Mouse (Mus musculus) thymus, adult 18-20 months (tissue): ENCODE measurements around the gene Gm20458.

ENCODE experiments used
- DNase-seq, 2 experiments: peaks; one replicate each; pipeline ENCODE4 v3.0.0; 2022; ENCODE audit warnings: mixed read lengths in 2 of 2

Gene Gm20458

DNA sequence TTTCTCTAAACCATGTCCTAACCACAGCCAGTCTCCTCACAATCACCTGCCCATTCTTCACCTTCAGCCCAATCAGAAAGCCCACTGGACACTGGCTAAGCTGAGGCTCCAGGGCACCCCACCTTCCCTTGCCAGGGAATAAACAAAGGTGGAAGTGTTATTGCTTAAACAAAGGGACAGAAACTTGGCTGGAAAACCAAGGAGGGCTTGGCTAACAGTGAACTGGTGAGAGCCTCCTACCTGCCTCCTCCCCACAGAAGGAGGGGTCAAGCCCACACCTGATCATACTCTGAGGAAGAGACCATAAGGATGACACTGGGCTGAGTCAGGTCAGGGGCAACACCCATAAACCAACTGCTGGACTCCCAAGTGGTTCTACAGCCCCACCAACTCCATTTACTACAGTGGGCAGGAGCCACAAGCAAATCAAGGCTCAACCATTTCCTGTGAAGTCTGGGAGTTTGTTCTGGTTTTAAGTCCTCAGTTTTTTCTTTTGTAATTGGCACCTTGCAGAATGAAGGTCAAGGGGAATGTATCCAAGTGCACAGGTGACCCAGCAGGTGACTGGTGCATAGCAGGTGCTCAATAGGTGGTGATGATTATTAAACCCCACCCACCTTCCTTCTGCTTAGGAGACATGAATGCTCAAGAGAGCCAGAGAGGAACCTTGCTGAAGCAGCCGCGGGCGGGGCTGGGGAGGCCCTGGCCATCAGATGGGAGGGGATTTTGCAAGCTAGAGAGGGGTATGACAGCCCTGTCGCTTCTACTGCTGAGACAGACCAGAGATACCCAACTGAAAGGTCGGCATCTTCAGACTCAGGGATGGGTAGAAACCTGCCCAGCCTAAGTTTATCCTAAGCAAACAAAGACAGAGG lies 25.3 kb upstream of the Gm20458 start:
- no peak for DNase-seq

GRCm38 (mm10) chr2:164436215-164436913 lies 24.4 kb upstream of the Gm20458 start:
- DNase-seq: no peak

DNA sequence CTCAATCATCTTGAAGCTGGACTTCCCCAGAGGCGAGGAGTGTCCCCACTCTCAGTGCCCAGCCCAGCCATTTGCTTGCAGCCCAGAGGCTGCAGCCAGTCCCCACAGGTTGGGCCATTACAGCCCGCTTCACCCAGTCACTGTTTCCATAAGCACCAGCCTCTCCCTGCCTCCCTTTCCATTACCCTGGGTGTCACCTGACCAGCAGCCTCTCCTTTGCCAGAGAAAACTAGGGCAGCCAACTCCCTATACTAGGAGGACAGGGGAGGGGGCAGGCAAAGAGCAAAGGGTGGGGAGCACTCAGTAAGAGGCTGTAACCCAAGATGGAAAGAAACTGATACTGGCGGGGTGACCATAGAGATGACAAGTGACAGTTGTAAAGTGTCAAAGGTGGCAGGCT lies 23.8 kb upstream of the Gm20458 start:
- no peak for DNase-seq

- no peak for DNase-seq
These were observed 23.1 kb upstream of the Gm20458 start for GRCm38 (mm10) chr2:164437710-164438109.

DNA sequence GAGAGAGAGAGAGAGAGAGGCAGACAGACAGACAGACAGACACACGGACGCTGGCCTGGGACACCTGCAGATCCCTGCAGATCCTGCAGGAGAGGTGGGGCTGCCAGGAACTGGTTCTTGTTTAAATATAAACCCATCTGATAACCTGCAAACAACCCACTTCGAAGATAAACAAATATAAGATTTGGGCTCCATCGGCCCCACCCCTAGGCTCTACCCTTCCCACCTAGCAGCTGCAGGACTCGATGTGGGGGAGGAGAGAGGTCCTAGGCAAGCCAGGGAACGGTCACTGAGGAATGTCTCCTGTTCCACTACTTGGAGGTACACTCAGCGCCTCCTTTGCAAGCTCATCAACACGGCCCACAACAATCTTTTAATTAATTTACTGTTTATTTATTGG lies 22.5 kb upstream of the Gm20458 start:
- DNase-seq: no peak

DNA sequence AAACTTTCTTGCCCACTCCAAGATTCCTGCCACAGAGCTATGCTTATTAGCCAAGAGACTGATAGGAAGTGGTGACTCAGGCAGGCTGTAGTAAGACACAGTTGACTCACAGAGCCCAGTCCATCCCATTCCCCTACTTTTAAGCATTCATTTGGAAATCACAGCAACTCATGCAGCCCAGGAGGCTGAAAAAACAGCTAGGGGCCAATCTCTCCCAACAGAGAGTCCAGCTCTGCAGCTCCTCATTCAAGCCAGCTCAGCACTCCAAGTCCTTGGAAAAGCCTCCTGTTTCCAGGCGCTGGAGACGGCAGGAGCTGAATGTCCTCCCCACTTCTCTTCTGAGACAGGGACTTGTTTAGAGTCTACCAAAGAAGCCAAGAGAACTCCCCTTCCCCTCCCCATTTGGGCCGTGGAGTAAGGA lies 21.8 kb upstream of the Gm20458 start:
- no peak for DNase-seq

DNA sequence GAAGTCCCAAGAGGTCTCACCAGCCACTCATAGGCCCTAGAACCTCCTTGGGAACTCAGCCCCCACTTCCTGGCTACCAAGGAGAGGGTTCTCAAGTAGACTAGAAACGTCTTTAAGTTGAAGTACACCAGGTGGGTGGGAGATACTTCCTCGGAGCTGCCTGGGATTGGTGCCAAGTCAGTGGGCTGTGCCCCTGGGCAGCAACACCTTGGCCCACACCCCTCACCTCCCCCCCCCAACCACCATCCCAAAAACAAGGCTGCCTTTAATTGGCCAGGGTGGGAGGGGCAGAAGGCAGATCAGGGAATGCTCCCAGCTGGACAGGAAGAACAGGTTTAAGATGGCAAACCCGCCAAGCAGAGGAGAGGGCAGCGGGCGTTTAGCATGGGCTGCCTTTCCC lies 20.5 kb upstream of the Gm20458 start:
- no peak for DNase-seq

GRCm38 (mm10) chr2:164441155-164441554 lies 19.6 kb upstream of the Gm20458 start:
- peak; percentile 55 to 72 for DNase-seq

- DNase-seq: no peak
These were observed 19.0 kb upstream of the Gm20458 start for GRCm38 (mm10) chr2:164441731-164442130.

- no peak for DNase-seq
These were observed 18.3 kb upstream of the Gm20458 start for GRCm38 (mm10) chr2:164442315-164443050.

GRCm38 (mm10) chr2:164443051-164443437 lies 17.7 kb upstream of the Gm20458 start:
- DNase-seq: peak; percentile 57 to 62

- DNase-seq: no peak
These were observed 17.2 kb upstream of the Gm20458 start, which contains the start of gene Sdc4 for GRCm38 (mm10) chr2:164443460-164444000. Gene Sdc4, minus strand, starts transcription at chr2:164443887.

- DNase-seq: no peak
These were observed 16.1 kb upstream of the Gm20458 start for GRCm38 (mm10) chr2:164444701-164445100.

DNA sequence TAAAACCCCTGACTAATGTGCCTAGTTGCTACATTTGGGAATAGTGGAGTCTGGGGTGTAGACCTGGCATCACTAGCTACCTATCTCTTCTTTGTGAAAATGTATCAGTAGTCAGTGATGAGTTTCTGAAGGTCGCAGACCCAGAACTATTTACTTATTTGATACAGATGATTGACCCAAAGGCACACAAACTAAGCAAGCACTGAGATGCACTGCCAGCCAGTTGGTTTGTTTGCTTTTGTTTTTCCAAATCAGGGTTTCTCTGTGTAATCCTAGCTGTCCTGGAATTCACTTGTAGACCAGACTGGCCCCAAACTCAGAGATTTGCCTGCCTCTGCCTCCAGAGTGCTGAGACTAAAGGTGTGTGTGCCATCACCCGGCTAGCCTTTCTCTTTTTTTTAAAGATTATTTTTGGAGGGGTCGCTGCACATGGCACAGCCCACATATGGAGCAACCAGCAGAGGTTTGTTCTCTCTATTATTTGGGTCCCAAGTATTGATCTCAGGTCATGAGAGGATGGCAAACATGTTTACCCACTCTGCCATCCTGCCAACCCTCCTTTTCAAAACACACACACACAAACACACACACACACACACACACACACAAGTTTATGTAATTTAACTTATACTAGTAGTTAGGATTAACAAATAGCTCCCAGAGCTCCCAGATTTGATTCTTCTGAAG lies 15.2 kb upstream of the Gm20458 start:
- DNase-seq: no peak

- no peak for DNase-seq
These were observed 14.7 kb upstream of the Gm20458 start for GRCm38 (mm10) chr2:164446086-164446469.

DNA sequence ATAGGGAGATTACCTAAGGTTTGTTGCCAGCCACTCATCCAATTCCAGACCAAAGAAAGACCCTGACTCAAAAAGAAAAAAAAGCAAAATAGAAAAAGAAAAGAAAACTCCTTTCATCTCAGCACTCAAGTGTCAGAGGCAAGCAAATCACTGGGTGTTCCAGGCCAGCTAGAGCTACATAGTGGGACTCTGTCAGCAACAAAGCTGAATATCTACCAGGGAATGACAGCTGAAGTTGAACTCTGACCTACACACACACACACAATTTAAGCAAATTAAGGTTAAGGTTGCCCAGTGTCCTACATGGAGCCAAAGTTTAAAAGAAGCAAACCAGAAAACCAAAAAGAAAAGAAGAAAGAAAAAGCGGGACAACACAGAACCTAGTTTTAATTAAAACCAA lies 12.6 kb upstream of the Gm20458 start:
- no peak for DNase-seq

DNA sequence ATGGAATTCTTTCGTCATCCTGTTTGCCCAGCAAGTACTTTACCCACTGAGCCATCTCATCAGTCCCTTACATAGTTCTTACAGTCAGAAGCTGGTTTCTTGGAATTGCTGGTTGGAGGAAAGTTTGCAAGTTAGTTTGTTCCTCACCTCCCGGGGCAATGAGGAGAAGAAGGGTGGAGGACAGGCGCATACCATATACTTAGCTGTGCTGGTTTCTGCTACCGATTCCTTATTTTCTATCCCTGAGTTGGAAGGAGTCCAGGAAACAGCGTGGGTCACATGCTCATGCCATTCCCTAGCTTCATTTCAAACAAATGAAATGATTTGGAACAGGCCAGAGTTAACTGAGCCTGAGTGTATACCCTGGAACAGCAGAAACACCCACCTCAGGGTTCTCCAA lies 11.8 kb upstream of the Gm20458 start:
- DNase-seq: no peak

DNA sequence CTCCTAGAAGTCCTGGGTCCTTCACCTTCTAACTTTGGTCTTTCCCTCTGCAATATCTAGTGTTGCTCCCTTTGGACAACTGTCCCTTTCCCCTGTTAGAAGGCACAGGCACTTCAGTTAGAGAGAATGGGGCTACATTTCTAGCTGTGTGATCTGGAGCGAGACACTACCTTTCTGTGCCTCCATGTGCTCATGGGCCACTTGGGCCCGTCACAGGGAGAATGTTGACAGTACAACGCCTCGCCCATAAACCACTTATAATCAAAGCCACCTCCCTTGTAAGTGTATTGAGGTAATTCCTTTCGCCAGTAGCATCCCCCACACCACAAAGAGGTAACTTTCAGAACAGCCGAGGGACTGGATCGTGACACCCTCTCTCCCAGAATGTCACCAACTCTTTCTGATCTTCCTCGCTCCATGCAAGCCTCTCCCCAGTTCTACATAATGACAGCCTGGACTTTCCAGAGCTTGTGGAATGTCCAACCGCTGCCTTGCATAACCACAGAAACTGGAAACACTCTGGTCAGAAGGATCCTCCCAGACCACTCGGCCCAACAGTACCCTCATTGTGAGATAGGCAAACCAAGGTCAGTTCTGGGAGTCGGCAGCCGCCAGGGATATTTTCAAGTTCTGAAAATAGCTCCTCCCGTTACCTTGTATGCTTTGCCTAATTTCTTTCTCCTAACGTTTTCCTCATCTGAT lies 11.3 kb upstream of the Gm20458 start:
- DNase-seq: no peak

GRCm38 (mm10) chr2:164452000-164452676 lies 8.6 kb upstream of the Gm20458 start:
- DNase-seq: no peak

GRCm38 (mm10) chr2:164453047-164453757 lies 7.6 kb upstream of the Gm20458 start:
- no peak for DNase-seq
